Mouse (Mus musculus): ENCODE measurements at regions not wholly inside any gene's neighbourhood (a gene's known extent, or its start where the extent isn't known, plus 50 kb on each side); places are given as distances from the start of the nearest gene placed in this dataset.

GRCm38 (mm10) chr13:83725831-83726230, 222.0 kb downstream of the Mef2c start:
- peak overlapping the region; percentile 88 for H3K4me3 ChIP-seq
- no peak for DNase-seq (ENCODE audit: low spot score in 2 of 2)
- TF ChIP-seq CTCF (conservative IDR thresholded peaks at IDR 0.05): 0 out of 2 replicates have a peak, but pooled peaks have one; percentile 6
- peak overlapping the region; percentile 100 for H3K27ac ChIP-seq

- TF ChIP-seq CTCF (conservative IDR thresholded peaks at IDR 0.05): no peak
- Histone ChIP-seq H3K27ac (peak overlapping the region; percentile 100), H3K4me3 (peak overlapping the region; percentile 88)
- DNase-seq (ENCODE audit: low spot score in 2 of 2): no peak
Measured at GRCm38 (mm10) chr13:83726346-83726975, 222.6 kb downstream of the Mef2c start.

GRCm38 (mm10) chr13:83727051-83727765, 223.4 kb downstream of the Mef2c start:
- H3K27ac ChIP-seq: peak overlapping the region; percentile 100
- no peak for DNase-seq (ENCODE audit: low spot score in 2 of 2)
- TF ChIP-seq CTCF (conservative IDR thresholded peaks at IDR 0.05): no peak
- H3K4me3 ChIP-seq: peak overlapping the region; percentile 88

DNA sequence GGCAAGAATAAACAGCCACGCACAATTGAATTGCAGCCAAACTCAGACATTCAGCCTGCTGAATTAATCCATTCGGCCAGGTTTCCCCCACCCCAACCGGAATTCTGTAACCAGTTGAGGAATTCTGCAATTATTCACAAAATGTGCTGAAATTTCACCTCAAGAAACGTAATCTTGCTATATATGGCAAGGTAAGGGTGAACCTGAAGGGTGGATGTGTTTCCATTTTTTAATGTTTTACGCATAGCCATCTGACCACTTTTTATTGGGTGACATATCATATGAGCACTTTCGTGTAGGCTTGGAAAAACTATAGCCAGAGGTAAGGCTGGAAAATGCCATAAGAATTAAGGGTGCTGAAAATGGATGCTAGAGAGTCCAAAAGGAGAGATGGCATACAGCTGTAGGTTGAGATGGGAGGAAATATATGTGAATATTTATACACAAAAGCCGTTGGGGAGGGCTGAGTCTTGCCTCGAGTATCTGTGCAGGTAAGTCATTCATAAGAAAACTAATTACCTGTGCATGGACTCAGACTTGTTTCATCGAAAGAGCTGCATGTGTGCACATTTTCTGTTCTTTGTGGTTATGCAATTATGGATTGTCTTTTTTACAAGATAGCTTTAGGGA, 224.0 kb downstream of the Mef2c start:
- peak overlapping the region; percentile 88 for H3K4me3 ChIP-seq
- peak overlapping the region; percentile 100 for H3K27ac ChIP-seq
- TF ChIP-seq CTCF (conservative IDR thresholded peaks at IDR 0.05): no peak
- DNase-seq (ENCODE audit: low spot score in 2 of 2): no peak

- H3K27ac ChIP-seq: peak overlapping the region; percentile 100
- TF ChIP-seq CTCF (conservative IDR thresholded peaks at IDR 0.05): no peak
- peak overlapping the region; percentile 88 for H3K4me3 ChIP-seq
- no peak for DNase-seq (ENCODE audit: low spot score in 2 of 2)
Measured at GRCm38 (mm10) chr13:83728421-83729010, 224.7 kb downstream of the Mef2c start.

DNA sequence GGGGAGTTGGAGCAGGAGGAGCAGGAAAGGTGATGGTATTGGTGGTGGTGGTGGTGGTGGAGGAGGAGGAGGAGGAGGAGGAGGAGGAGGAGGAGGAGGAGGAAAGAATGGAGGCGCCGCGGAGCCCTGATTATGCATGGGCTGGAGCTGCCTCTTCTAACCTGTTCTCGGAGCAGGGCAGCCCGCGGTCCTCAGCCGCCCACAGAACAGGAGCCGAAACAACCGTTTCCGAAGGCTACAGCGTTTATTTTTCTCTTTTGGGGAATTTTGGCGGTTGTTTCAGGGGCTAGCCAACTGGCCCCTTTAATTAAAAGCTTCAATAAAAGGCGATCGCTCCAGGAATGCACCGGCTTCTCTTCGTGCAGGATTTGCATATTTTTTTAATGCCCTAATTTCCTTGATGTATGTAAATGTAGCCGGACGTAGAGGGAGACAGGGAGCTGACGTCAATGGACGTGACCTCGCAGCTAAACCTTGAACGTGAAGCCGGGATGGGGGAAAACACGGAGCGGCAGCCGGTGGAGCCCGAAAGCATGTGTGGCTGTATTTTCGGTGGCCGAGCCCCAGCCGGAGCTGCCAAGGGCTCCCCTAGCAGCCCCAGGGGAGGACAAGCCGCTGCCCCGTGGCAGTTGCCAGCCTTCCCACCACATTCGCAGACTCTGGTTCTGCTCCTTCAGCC, 225.6 kb downstream of the Mef2c start:
- Histone ChIP-seq H3K27ac (peak overlapping the region; percentile 100), H3K4me3 (peak overlapping the region; percentile 88)
- peak in 1 of 2 experiments; percentile 81 for DNase-seq (ENCODE audit: low spot score in 2 of 2)
- no peak for TF ChIP-seq CTCF (conservative IDR thresholded peaks at IDR 0.05)

- TF ChIP-seq CTCF (conservative IDR thresholded peaks at IDR 0.05): no peak
- DNase-seq (ENCODE audit: low spot score in 2 of 2): no peak
- H3K4me3 ChIP-seq: peak overlapping the region; percentile 88
Measured at GRCm38 (mm10) chr13:83730155-83730712, 226.4 kb downstream of the Mef2c start.

GRCm38 (mm10) chr13:83730713-83731480, 227.1 kb downstream of the Mef2c start:
- Histone ChIP-seq H3K4me3 (peak overlapping the region; percentile 88), H3K27ac (peak overlapping the region; percentile 100)
- peak in 1 of 2 experiments; percentile 80 for DNase-seq (ENCODE audit: low spot score in 2 of 2)
- peak; percentile 52 for TF ChIP-seq CTCF (conservative IDR thresholded peaks at IDR 0.05)

More at GRCm38 (mm10) chr13:83730155-83730712, 226.4 kb downstream of the Mef2c start:
- H3K27ac ChIP-seq: peak overlapping the region; percentile 100

GRCm38 (mm10) chr13:83731481-83732006, 227.7 kb downstream of the Mef2c start:
- peak overlapping the region; percentile 88 for H3K4me3 ChIP-seq
- DNase-seq (ENCODE audit: low spot score in 2 of 2): no peak
- H3K27ac ChIP-seq: peak overlapping the region; percentile 100
- no peak for TF ChIP-seq CTCF (conservative IDR thresholded peaks at IDR 0.05)

DNA sequence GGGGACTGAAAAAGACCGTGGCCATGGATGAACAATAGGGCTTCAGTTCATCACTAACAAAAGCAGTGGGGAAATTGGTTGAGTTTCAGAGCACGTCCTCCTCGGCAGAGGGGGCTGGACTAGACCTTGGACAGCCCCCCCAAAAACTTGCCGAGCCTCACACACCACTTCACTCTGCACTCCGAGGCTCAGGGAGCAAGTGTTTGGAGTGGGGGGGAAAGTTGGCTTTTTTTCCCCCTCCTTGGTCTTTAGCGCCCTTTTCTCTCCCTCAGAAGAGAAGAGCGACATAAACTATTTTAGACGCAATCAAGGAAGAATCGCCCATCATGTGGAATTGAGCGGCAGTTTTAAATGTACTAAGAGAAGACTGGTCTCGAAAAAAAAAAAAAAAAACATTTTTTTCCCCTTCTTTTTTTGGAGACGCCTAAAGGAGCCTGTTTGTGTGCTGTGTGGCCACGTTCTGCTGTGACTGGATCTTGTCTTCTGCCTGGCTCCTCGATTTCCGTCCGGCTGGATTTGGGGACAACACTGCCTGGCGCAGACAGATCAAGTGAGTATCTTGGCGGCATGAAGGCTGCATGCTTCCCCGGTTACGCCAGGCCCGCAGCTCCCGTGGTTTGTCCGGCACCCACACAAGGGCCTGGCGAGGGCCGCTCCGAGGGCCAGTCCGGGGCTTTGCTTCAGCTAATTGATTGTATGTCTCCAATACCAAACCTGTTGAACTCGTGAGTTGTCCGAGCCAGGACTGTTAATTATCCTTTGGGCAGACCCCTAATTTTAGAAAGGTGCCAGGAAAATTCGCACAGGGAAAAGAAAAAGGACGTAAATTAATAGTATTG, 228.7 kb downstream of the Mef2c start:
- peak overlapping the region; percentile 100 for H3K27ac ChIP-seq
- peak; percentile 11; the same call in 1 of the 2 replicates for TF ChIP-seq CTCF (conservative IDR thresholded peaks at IDR 0.05)
- H3K4me3 ChIP-seq: peak overlapping the region; percentile 88
- DNase-seq (ENCODE audit: low spot score in 2 of 2): peak in 1 of 2 experiments; percentile 84
